Comparison of ENCODE assay signal across 9 mouse cellular contexts in the genomic region with DNA sequence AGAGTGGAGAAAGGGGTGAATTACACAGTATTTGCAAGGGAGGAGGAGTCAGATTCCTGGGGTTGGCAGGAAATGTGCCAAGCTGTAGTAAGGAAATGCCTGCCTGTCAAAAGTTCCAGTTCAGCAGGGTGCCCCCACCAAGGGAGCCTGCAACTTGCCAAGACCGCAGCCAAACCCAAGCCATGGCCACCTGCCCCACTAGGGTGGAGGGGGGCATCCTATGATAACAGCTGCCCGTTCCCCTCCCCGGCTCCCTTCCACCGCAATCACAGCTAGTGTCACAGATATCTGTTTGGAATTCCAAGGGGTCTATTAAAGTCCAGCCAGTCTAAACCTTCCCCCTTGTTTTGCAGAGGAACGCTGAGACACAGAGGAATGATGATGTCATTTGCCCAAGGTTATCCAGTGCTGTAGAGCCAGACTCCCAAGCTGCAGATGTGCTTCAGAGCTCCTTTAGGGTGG. TPM values are rescaled to one million over a fixed set of nuclear protein-coding genes. Genes with fewer than 3 reads are reported as not detected.
DNase-seq lines count a peak whose midpoint lies in the region; ATAC-seq lines count a peak whose summit lies in the region.
"Had no signal": no experiment of that assay in that cellular context is flagged by ENCODE, and none has a peak within 500 bp of the region (broad histone marks: within the 10 kb centered on the region; RNA-seq: fewer than 3 reads in every experiment).

No protein-coding gene starts in this region.

- peak overlapping the region; percentile 49 for H3K9ac ChIP-seq in heart, embryonic 12.5 days
- H3K9ac ChIP-seq in kidney, embryonic 16.5 days (replicated peaks; ENCODE audit: low read length): peak overlapping the region; percentile 67

- WGBS in heart, embryonic 12.5 days: 7% methylated on average over 5 of the region's 5 CpGs
- 9% methylated on average over 5 of the region's 5 CpGs for WGBS in kidney, embryonic 16.5 days

- H3K4me1 ChIP-seq in heart, embryonic 12.5 days (replicated peaks): peaks cover 7% of the 10 kb centered on the region
- peaks cover 19% of the 10 kb centered on the region; the same call in 1 of the 2 replicates for H3K4me1 ChIP-seq in kidney, embryonic 16.5 days (ENCODE audit: insufficient read depth, low read length)

- no peaks in the 10 kb centered on the region; the same call in 1 of the 2 replicates for H3K27me3 ChIP-seq in heart, embryonic 12.5 days (replicated peaks)
- H3K27me3 ChIP-seq in kidney, embryonic 16.5 days (ENCODE audit: insufficient read depth, low read length): no peaks in the 10 kb centered on the region

- peak; percentile 51; the same call in 1 of the 2 replicates for ATAC-seq in heart, embryonic 12.5 days (ENCODE audit: insufficient number of reproducible peaks, low FRiP score)
- peak; percentile 56 for ATAC-seq in kidney, embryonic 16.5 days (ENCODE audit: low FRiP score, low TSS enrichment)
- peak; percentile 65 for ATAC-seq in megakaryocyte progenitor cell, adult 5-6 weeks (replicated peaks; ENCODE audit: poor library complexity)

- DNase-seq in cerebellum, postnatal 25 days: peak; percentile 22 to 26
- no peak for DNase-seq in cerebellum, adult 8-10 months
- peak; percentile 28 for DNase-seq in adipocyte (ENCODE audit: low spot score)
- DNase-seq in thymus, postnatal 14 days: no peak
- no peak for DNase-seq in spleen, postnatal 4 days (ENCODE audit: low spot score in 2 of 2)

- H3K4me2 ChIP-seq in heart, embryonic 12.5 days: peak overlapping the region; percentile 90
- H3K4me2 ChIP-seq in kidney, embryonic 16.5 days (replicated peaks; ENCODE audit: low read depth, low read length): peak overlapping the region; percentile 75

- peak overlapping the region; percentile 51 for H3K4me3 ChIP-seq in heart, embryonic 12.5 days
- H3K4me3 ChIP-seq in kidney, embryonic 16.5 days (ENCODE audit: low read length): peak overlapping the region; percentile 53

- H3K27ac ChIP-seq in heart, embryonic 12.5 days (ENCODE audit: poor library complexity, severe bottlenecking): peak overlapping the region; percentile 57; the same call in 1 of the 2 replicates
- 0 out of 2 replicates have a peak overlapping the region, but pooled peaks have one; percentile 77 for H3K27ac ChIP-seq in kidney, embryonic 16.5 days (ENCODE audit: low read length)

- H3K9me3 ChIP-seq in heart, embryonic 12.5 days (replicated peaks): no peaks in the 10 kb centered on the region
- H3K9me3 ChIP-seq in kidney, embryonic 16.5 days (ENCODE audit: low read length): no peaks in the 10 kb centered on the region

- no peaks in the 10 kb centered on the region for H3K36me3 ChIP-seq in heart, embryonic 12.5 days
- no peaks in the 10 kb centered on the region for H3K36me3 ChIP-seq in kidney, embryonic 16.5 days (ENCODE audit: insufficient read depth, low read length)

RNA-seq across cellular contexts. Expression of gene Myof, which starts 1.1 kb away (rescaled TPM):
- polyA plus RNA-seq in heart, embryonic 12.5 days (2016; fragmentation: Nextera tagmentation; extraction: Ambion mirVana): 8.9 and 9.4 TPM in 2 replicates
- polyA plus RNA-seq in kidney, embryonic 16.5 days (2015; fragmentation: Nextera tagmentation; extraction: Ambion mirVana): 20.9 and 21.0 TPM in 2 replicates
- 3.1 and 3.5 TPM in 2 replicates for total RNA-seq in megakaryocyte progenitor cell, adult 5-6 weeks (2015)
- total RNA-seq in megakaryocyte progenitor cell, adult 5-6 weeks (2017): 0.71 and 1.6 TPM in 2 replicates

RNA-seq across cellular contexts. Expression of gene Cep55, which starts 12.5 kb away (rescaled TPM):
- polyA plus RNA-seq in heart, embryonic 12.5 days (2016; fragmentation: Nextera tagmentation; extraction: Ambion mirVana): 34.5 and 35.9 TPM in 2 replicates
- 28.2 and 30.3 TPM in 2 replicates for polyA plus RNA-seq in kidney, embryonic 16.5 days (2015; fragmentation: Nextera tagmentation; extraction: Ambion mirVana)
- total RNA-seq in megakaryocyte progenitor cell, adult 5-6 weeks (2015): 46.9 and 58.5 TPM in 2 replicates
- total RNA-seq in megakaryocyte progenitor cell, adult 5-6 weeks (2017): 52.4 and 56.9 TPM in 2 replicates

RNA-seq across cellular contexts. Expression of gene Ffar4, which starts 54.6 kb away (rescaled TPM):
- not detected in 2 replicates for polyA plus RNA-seq in heart, embryonic 12.5 days (2016; fragmentation: Nextera tagmentation; extraction: Ambion mirVana)
- 1.3 and 1.4 TPM in 2 replicates for polyA plus RNA-seq in kidney, embryonic 16.5 days (2015; fragmentation: Nextera tagmentation; extraction: Ambion mirVana)
- total RNA-seq in megakaryocyte progenitor cell, adult 5-6 weeks (2015): 0.22 TPM in 1 of 2 replicates, not detected in the other
- 0.24 and 0.33 TPM in 2 replicates for total RNA-seq in megakaryocyte progenitor cell, adult 5-6 weeks (2017)
- total RNA-seq: gastrocnemius, postnatal 36 days had no signal

Comparison
In these comparisons a context has a peak if more than half of its experiments do, and no peak if none do; other contexts are left out.
1. DNase-seq: peak in cerebellum, postnatal 25 days (2 of 2) and adipocyte (single experiment); none in cerebellum, adult 8-10 months (single experiment), thymus, postnatal 14 days (single experiment) and spleen, postnatal 4 days (0 of 2).
2. Peak in every context shown above with its lines, with median percentiles within 50 percentile points of each other: ATAC-seq.